Mouse (Mus musculus): Measurements from ENCODE around the gene Dcpp2.
A peak's percentile ranks its signal among the peaks of the same experiment; 100 is the strongest.
"Not testable (repeated sequence)": the region's sequence is repeated elsewhere in the genome, so short reads cannot be mapped to it uniquely, and the experiment has no call there.

Gene Dcpp2

DNA sequence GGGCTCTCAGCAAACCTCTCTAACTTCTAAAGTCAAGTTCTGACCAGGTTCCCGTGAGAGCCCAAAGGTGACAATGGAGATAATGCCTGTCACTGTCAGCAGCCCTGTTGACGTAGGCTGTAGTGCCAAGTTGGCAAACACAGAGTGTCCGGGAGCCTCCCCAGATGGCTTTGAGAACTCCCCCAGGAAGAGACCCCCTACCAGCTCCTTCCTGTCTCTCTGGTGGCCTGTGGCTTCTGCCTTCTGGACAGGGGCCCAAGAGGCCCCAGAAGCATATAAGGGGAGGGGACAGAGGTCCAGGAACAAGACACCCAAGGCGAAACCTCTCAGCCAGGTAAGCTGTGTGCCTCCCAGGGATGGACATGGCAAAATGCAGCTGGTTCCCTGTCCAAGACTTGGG is at the start of gene Dcpp2, which contains the start of gene Dcpp1:
Dcpp2 (plus strand) TSS at position 305 of the 400 bp plus-strand sequence.
Dcpp1 (plus strand) TSS at position 301 of the 400 bp plus-strand sequence.
- ATAC-seq (ENCODE audit: low TSS enrichment): not testable (repeated sequence)

- no peak for ATAC-seq (ENCODE audit: low TSS enrichment)
Observed at GRCm38 (mm10) chr17:23831201-23831600, 49.5 kb upstream of the Dcpp2 start.

DNA sequence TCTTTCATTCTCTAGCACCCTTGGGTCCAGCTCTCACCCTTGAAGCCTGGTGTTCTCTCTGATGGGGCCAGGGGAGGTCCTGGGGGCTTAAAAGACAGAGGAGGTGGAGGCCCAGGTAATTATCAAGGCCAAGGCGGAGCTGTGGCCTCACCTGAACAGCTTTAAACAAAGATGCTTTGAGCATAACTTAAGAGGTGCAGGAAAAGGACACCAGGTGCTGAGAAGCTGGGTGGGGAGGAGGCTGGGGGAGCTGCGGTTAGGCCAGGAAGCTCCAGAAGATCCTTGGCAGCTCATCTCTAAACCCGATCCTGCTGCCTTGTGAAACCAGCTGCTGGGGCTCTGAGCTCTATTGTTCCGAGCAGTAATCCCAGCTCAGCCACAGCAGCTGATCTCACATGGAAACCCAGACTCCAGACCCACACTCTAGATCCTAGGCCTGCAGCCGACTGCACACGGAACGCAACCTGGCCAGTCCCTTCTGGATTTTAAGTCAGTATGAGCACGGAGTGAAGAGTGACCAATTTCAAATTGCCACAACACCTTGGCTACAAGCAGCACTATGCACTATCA is 44.6 kb upstream of the Dcpp2 start, which contains the start of gene Prss33:
Prss33 (minus strand) TSS at position 51 of the 570 bp plus-strand sequence.
- no peak for ATAC-seq (ENCODE audit: low TSS enrichment)

GRCm38 (mm10) chr17:23841145-23841544 is 39.5 kb upstream of the Dcpp2 start:
- no peak for ATAC-seq (ENCODE audit: low TSS enrichment)

GRCm38 (mm10) chr17:23843141-23843811 is 37.4 kb upstream of the Dcpp2 start:
- ATAC-seq (ENCODE audit: low TSS enrichment): no peak

- no peak for ATAC-seq (ENCODE audit: low TSS enrichment)
Observed at GRCm38 (mm10) chr17:23843812-23844273, 36.8 kb upstream of the Dcpp2 start, which contains the start of the genes Prss32 and Prss41. TSS of gene Prss32 (plus strand) at chr17:23843855. TSS of gene Prss41 (minus strand) at chr17:23844172.

DNA sequence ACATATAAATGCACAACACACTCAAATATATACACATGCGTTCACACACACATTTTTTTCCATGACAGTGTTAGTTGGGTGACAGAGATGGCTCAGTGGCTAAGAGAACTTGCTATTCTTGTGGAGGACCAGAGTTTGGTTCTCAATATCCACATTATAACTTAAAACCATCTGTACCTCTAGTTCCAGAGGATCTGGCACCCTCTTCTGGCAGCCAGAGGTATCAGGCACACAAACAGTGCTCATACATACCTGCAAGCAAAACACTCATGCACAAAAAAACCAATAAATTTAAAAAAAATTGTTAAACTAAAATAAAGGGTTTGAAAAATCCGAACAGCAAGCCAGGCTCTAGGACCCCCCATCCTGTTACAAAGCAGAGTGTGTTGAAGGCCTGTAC is 30.7 kb upstream of the Dcpp2 start:
- ATAC-seq (ENCODE audit: low TSS enrichment): no peak

- ATAC-seq (ENCODE audit: low TSS enrichment): no peak
Observed at GRCm38 (mm10) chr17:23850853-23851749, 29.6 kb upstream of the Dcpp2 start.

DNA sequence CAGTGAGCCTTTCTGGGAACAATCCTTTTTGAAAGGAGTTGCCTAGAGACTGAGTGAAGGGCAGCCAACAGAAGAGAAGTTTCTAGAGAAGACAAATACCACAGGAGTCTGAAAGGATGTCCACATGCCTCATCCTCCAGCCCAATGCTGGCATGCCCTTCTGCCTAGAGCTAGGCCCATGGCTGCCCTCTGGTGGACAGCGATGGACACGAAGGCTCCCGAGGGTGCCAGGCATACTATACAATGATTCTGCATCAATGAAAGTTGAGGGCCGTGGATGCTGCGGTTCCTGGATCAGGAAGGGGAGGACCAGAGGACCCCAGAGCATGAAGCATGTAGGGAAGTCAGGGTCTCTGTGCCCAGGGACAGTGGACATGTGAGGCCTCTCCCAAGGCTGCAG is 27.4 kb upstream of the Dcpp2 start:
- ATAC-seq (ENCODE audit: low TSS enrichment): no peak

GRCm38 (mm10) chr17:23854229-23854765 is 26.4 kb upstream of the Dcpp2 start:
- ATAC-seq (ENCODE audit: low TSS enrichment): no peak

- no peak for ATAC-seq (ENCODE audit: low TSS enrichment)
Observed at GRCm38 (mm10) chr17:23857193-23857592, 23.5 kb upstream of the Dcpp2 start.

DNA sequence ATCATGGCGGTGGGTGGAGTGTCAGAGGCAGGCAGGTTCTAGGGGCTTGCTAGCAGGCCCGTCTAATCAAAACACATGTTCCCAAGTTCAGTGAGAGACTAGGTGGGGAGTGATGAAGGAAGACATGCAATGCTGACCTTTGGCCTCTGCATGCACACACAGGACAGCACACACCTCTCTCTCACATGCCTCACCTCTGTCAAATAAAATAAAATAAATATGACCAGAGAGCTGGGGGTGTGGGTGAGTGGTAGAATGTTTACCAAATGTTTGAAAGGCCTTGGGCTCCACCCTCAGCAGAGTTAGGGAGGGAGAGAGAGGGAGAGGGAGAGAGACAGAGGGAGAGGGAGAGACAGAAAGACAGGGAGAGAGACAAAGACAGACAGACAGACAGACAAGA is 22.8 kb upstream of the Dcpp2 start:
- ATAC-seq (ENCODE audit: low TSS enrichment): no peak

DNA sequence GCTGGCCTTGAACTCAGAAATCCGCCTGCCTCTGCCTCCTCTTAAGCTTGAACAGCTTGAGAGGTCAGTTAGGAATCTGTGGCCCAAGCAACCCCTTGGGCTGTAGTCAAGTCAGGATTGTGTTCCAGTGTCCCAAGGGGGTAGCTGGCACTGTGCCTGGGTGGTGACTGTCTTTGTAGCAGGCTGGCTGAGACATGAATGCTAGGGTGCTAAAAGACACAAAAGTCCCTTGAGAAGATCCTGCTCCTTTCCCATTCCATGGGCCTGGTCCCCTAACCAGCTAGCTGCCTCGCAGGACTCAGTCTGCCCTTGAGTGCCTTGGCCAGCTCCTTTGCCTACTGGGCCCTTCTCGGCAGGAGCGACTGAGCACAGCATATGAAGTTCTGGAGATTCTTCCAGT is 17.8 kb upstream of the Dcpp2 start:
- no peak for ATAC-seq (ENCODE audit: low TSS enrichment)

- ATAC-seq (ENCODE audit: low TSS enrichment): no peak
Observed at GRCm38 (mm10) chr17:23867756-23868155, 12.9 kb upstream of the Dcpp2 start, which contains the start of gene Prss21. TSS of gene Prss21 (plus strand) at chr17:23868056.

- no peak for ATAC-seq (ENCODE audit: low TSS enrichment)
Observed at GRCm38 (mm10) chr17:23868513-23868912, 12.2 kb upstream of the Dcpp2 start.

DNA sequence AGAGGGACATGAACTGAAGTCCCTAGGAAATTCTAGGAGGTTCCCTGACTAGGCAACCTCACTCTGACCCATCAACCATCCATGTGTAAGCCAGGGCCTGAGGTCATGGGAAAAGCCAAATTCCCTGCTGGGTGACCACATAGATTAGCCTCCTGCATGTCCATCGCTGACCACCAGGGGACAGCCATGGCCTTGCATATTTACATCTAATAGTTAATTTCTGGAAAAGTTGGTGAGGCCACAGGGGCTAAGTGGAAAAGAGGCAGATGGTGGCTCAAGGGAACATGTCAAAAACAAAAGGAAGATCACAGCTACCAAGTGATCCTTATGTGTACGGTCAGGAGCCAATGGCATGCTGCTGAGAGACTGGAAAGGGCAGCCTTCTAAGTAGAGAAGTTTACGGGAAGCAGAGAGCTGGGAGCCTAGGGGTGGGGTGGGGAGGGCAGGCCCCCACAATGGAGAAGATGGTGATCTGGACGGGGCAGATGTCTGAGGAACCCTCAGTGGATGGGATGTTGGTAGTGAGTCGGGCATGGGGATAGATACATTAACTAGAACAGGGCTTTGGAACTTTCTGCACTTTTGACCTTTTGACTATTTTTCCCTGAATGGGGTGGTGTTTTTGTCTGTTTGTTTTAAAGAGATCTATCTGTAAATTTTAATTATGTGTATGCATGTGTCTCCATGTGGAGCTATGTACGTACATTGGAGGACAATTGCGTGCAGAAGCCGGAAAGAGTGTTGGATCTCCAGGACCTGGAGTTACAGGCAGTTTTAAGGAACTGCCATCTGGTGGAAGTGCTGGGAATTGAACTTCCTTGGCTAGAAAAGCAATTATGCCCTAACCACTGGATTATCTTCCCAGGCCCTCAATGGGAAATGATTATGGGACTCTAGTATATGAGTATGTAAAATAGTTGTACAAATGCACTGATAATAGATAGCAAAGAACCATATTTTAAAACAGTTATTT is 6.5 kb upstream of the Dcpp2 start:
- peak; percentile 52; the same call in 1 of the 2 replicates for ATAC-seq (ENCODE audit: low TSS enrichment)

DNA sequence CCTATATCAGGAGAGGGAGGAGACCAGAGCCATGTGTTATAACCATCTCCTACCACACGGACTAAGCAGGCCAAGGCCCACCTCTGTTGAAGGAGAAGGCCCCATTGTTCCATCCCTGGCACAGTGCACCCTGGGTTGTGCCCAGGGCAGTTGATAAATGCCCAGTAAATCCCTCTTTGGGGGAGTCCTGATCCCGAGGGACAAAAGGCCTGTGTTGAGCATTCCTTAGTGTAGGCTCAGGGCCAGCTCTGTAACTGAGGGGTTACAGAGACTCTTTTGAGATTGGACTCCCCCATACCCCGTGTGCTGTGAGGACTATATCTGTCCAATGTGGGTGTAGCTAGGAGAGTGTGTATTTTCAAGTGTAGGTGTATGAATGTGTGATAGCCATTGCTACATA is 3.9 kb upstream of the Dcpp2 start:
- ATAC-seq (ENCODE audit: low TSS enrichment): peak; percentile 57

DNA sequence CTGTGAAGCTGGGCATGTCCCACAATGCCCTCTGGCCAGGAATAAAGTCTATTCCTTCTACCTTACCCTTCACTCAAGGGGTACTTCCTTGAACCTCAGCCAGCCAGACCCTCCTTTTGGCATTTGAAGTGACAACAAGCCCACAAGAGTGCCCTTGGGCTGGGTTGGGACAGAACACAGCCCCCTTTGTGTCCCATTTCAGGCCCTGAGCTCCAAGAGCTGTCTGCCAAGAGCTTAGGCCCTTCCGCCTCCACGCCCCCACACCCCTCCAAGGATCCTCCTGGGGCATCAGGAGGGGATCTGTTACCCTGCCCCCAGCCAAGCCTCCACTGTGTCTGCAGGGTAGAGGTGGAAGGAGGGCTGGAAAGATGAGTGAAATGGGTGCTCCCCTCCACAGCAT is 3.5 kb upstream of the Dcpp2 start:
- ATAC-seq (ENCODE audit: low TSS enrichment): no peak

DNA sequence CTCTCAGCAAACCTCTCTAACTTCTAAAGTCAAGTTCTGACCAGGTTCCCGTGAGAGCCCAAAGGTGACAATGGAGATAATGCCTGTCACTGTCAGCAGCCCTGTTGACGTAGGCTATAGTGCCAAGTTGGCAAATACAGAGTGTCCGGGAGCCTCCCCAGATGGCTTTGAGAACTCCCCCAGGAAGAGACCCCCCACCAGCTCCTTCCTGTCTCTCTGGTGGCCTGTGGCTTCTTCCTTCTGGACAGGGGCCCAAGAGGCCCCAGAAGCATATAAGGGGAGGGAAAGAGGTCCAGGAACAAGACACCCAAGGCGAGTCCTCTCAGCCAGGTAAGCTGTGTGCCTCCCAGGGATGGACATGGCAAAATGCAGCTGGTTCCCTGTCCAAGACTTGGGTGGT is 36.5 kb downstream of the Dcpp2 start, which contains the start of gene Dcpp3:
Dcpp3 (plus strand) TSS at position 301 of the 400 bp plus-strand sequence.
- not testable (repeated sequence) for ATAC-seq (ENCODE audit: low TSS enrichment)

GRCm38 (mm10) chr17:23924531-23925007 is 43.9 kb downstream of the Dcpp2 start:
- ATAC-seq (ENCODE audit: low TSS enrichment): peak; percentile 98
